In the genomic region with DNA sequence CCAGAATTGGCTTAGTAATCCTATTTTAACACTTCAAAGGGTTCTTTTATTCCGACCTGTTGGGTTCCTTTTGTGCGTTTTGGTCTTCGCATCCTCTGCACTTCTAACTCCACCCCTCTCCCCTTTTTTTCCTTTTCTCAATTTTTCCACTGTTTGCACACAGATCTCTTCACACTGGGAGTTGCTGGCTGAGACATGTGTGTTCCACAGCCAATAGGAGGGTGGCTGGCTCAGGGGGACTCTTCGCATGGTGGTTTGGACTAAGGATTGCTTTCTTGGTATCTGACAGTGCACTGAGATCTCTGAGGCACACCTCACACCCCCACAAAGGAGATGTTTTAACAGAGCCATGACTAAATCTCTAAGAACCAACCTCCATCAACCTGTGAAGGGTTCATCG, we compare ENCODE assay signal across 21 mouse cellular contexts. TPM values are rescaled to one million over a fixed set of nuclear protein-coding genes. Genes with fewer than 3 reads are reported as not detected.
DNase-seq lines count a peak whose midpoint lies in the region; ATAC-seq and TF ChIP-seq lines count a peak whose summit lies in the region.
"Had no signal": no experiment of that assay in that cellular context is flagged by ENCODE, and none has a peak within 500 bp of the region (broad histone marks: within the 10 kb centered on the region; RNA-seq: fewer than 3 reads in every experiment).

No protein-coding gene starts in this region.

- H3K9me3 ChIP-seq in hindbrain, embryonic 14.5 days (ENCODE audit: control insufficient read depth, low read length), result no peaks in the 10 kb centered on the region
- H3K9me3 ChIP-seq in hindbrain, embryonic 10.5 days, result no peaks in the 10 kb centered on the region
- H3K9me3 ChIP-seq in forebrain, embryonic 12.5 days, result no peaks in the 10 kb centered on the region
- no peaks in the 10 kb centered on the region for H3K9me3 ChIP-seq in hindbrain, postnatal 0 days (ENCODE audit: low read length)
- no peaks in the 10 kb centered on the region for H3K9me3 ChIP-seq in midbrain, postnatal 0 days (ENCODE audit: low read length)
- H3K9me3 ChIP-seq: intestine, embryonic 15.5 days; kidney, embryonic 15.5 days; limb, embryonic 10.5 days; liver, embryonic 12.5 days had no signal

- no peak for DNase-seq in hindbrain, embryonic 14.5 days (ENCODE audit: low spot score)
- no peak for DNase-seq in hindbrain, embryonic 10.5 days (ENCODE audit: low spot score)
- peak; percentile 45 for DNase-seq in hindbrain, postnatal 0 days (ENCODE audit: low spot score)
- DNase-seq in midbrain, postnatal 0 days (ENCODE audit: low spot score), result no peak
- no peak for DNase-seq in adrenal gland, postnatal 25 days
- no peak for DNase-seq in left cerebral cortex, adult 18-20 months (ENCODE audit: low spot score in 2 of 2)
- DNase-seq: adrenal gland, postnatal 36 days; B cell, adult 2 months; cerebellum, adult 9-10 months; gastrocnemius, postnatal 36 days; heart, postnatal 14 days; right cerebral cortex, postnatal 4 days; thymus, postnatal 4 days had no signal

- no peak overlapping the region for H3K4me2 ChIP-seq in hindbrain, embryonic 14.5 days (replicated peaks)
- H3K4me2 ChIP-seq in forebrain, embryonic 12.5 days, result no peak overlapping the region
- no peak overlapping the region for H3K4me2 ChIP-seq in hindbrain, postnatal 0 days (ENCODE audit: low read depth, low read length)
- no peak overlapping the region for H3K4me2 ChIP-seq in midbrain, postnatal 0 days (ENCODE audit: low read depth, low read length, poor library complexity, severe bottlenecking)
- H3K4me2 ChIP-seq: heart, embryonic 11.5 days; intestine, embryonic 15.5 days; kidney, embryonic 15.5 days; liver, embryonic 12.5 days had no signal

- peak; percentile 62; the same call in 1 of the 2 replicates for ATAC-seq in hindbrain, embryonic 14.5 days (ENCODE audit: low FRiP score)
- ATAC-seq in forebrain, embryonic 12.5 days (ENCODE audit: low FRiP score), result peak; percentile 52
- peak; percentile 72; the same call in 1 of the 2 replicates for ATAC-seq in hindbrain, postnatal 0 days
- ATAC-seq in midbrain, postnatal 0 days (ENCODE audit: low FRiP score), result peak; percentile 80
- ATAC-seq: activated CD4-positive, CD25-positive, alpha-beta regulatory T cell, adult 4 months; Patski had no signal

- no peak for TF ChIP-seq CTCF in hindbrain, postnatal 0 days (IDR thresholded peaks at IDR 0.05; ENCODE audit: low read depth)
- TF ChIP-seq CTCF in midbrain, postnatal 0 days (IDR thresholded peaks at IDR 0.05), result no peak

- no peak overlapping the region for H3K9ac ChIP-seq in hindbrain, embryonic 14.5 days
- no peak overlapping the region for H3K9ac ChIP-seq in forebrain, embryonic 12.5 days
- H3K9ac ChIP-seq in hindbrain, postnatal 0 days (replicated peaks; ENCODE audit: low read length), result no peak overlapping the region
- no peak overlapping the region for H3K9ac ChIP-seq in midbrain, postnatal 0 days (replicated peaks; ENCODE audit: low read length, poor library complexity, severe bottlenecking)
- H3K9ac ChIP-seq: intestine, embryonic 15.5 days; kidney, embryonic 15.5 days; liver, embryonic 12.5 days had no signal

- H3K27me3 ChIP-seq in hindbrain, embryonic 14.5 days (ENCODE audit: control insufficient read depth, insufficient read depth, low read length), result no peaks in the 10 kb centered on the region
- H3K27me3 ChIP-seq in hindbrain, embryonic 10.5 days (ENCODE audit: insufficient read depth, poor library complexity, severe bottlenecking), result peaks cover 6% of the 10 kb centered on the region; the same call in 1 of the 2 replicates
- peaks cover 26% of the 10 kb centered on the region; the same call in 1 of the 2 replicates for H3K27me3 ChIP-seq in forebrain, embryonic 12.5 days
- H3K27me3 ChIP-seq in hindbrain, postnatal 0 days (ENCODE audit: insufficient read depth, low read length), result no peaks in the 10 kb centered on the region
- no peaks in the 10 kb centered on the region for H3K27me3 ChIP-seq in midbrain, postnatal 0 days (ENCODE audit: insufficient read depth, low read length)
- H3K27me3 ChIP-seq: intestine, embryonic 15.5 days; kidney, embryonic 15.5 days; liver, embryonic 12.5 days had no signal

- no peaks in the 10 kb centered on the region for H3K36me3 ChIP-seq in hindbrain, embryonic 14.5 days (replicated peaks; ENCODE audit: control insufficient read depth, insufficient read depth)
- no peaks in the 10 kb centered on the region for H3K36me3 ChIP-seq in hindbrain, embryonic 10.5 days
- no peaks in the 10 kb centered on the region for H3K36me3 ChIP-seq in forebrain, embryonic 12.5 days (replicated peaks)
- no peaks in the 10 kb centered on the region for H3K36me3 ChIP-seq in hindbrain, postnatal 0 days (ENCODE audit: insufficient read depth, low read length)
- no peaks in the 10 kb centered on the region for H3K36me3 ChIP-seq in midbrain, postnatal 0 days (ENCODE audit: insufficient read depth, low read length)
- H3K36me3 ChIP-seq: intestine, embryonic 15.5 days; kidney, embryonic 15.5 days; limb, embryonic 10.5 days; liver, embryonic 12.5 days had no signal

- H3K27ac ChIP-seq in hindbrain, embryonic 14.5 days, result peak overlapping the region; percentile 2; the same call in 1 of the 2 replicates
- H3K27ac ChIP-seq in hindbrain, embryonic 10.5 days, result no peak overlapping the region
- H3K27ac ChIP-seq in forebrain, embryonic 12.5 days, result peak overlapping the region; percentile 68; the same call in 1 of the 2 replicates
- H3K27ac ChIP-seq in hindbrain, postnatal 0 days, result no peak overlapping the region
- peak overlapping the region; percentile 69 for H3K27ac ChIP-seq in midbrain, postnatal 0 days (ENCODE audit: low read depth, low read length)
- H3K27ac ChIP-seq: intestine, embryonic 15.5 days; kidney, embryonic 15.5 days; limb, embryonic 10.5 days had no signal

- H3K4me1 ChIP-seq in hindbrain, embryonic 14.5 days (replicated peaks; ENCODE audit: control insufficient read depth, insufficient read depth, low read length), result peaks cover 25% of the 10 kb centered on the region
- H3K4me1 ChIP-seq in hindbrain, embryonic 10.5 days (replicated peaks), result peaks cover 29% of the 10 kb centered on the region
- H3K4me1 ChIP-seq in forebrain, embryonic 12.5 days, result peaks cover 42% of the 10 kb centered on the region
- H3K4me1 ChIP-seq in hindbrain, postnatal 0 days (ENCODE audit: insufficient read depth, low read length), result peaks cover 8% of the 10 kb centered on the region
- peaks cover 23% of the 10 kb centered on the region; the same call in 1 of the 2 replicates for H3K4me1 ChIP-seq in midbrain, postnatal 0 days (ENCODE audit: insufficient read depth, low read length)

- 37% methylated on average over 5 of the region's 5 CpGs for WGBS in hindbrain, embryonic 14.5 days
- 57% methylated on average over 5 of the region's 5 CpGs for WGBS in hindbrain, embryonic 10.5 days
- WGBS in forebrain, embryonic 12.5 days, result 25% methylated on average over 5 of the region's 5 CpGs
- 38% methylated on average over 5 of the region's 5 CpGs for WGBS in hindbrain, postnatal 0 days
- 16% methylated on average over 5 of the region's 5 CpGs for WGBS in midbrain, postnatal 0 days

- no peak overlapping the region for H3K4me3 ChIP-seq in hindbrain, embryonic 14.5 days (replicated peaks; ENCODE audit: low read length)
- H3K4me3 ChIP-seq in hindbrain, embryonic 10.5 days, result no peak overlapping the region
- no peak overlapping the region for H3K4me3 ChIP-seq in forebrain, embryonic 12.5 days (replicated peaks)
- no peak overlapping the region for H3K4me3 ChIP-seq in hindbrain, postnatal 0 days (ENCODE audit: low read length)
- H3K4me3 ChIP-seq in midbrain, postnatal 0 days (ENCODE audit: low read depth, low read length), result no peak overlapping the region
- H3K4me3 ChIP-seq: intestine, embryonic 15.5 days; kidney, embryonic 15.5 days; limb, embryonic 10.5 days; liver, embryonic 12.5 days had no signal

RNA-seq across cellular contexts. Expression of gene Tmem150c, which starts 40.7 kb away (rescaled TPM):
- 24.2 and 26.8 TPM in 2 replicates for polyA plus RNA-seq in hindbrain, embryonic 14.5 days (2014; fragmentation: Nextera tagmentation; extraction: Ambion mirVana)
- polyA plus RNA-seq in hindbrain, embryonic 10.5 days (2016; fragmentation: Nextera tagmentation; extraction: Ambion mirVana), result 3.2 and 3.8 TPM in 2 replicates
- polyA plus RNA-seq in forebrain, embryonic 12.5 days (2016; fragmentation: Nextera tagmentation; extraction: Ambion mirVana), result 5.8 and 6.3 TPM in 2 replicates
- 48.6 and 59.5 TPM in 2 replicates for total RNA-seq in hindbrain, postnatal 0 days (2014; rRNA removed)
- 32.7 and 33.5 TPM in 2 replicates for polyA plus RNA-seq in hindbrain, postnatal 0 days (2015; fragmentation: Nextera tagmentation; extraction: Ambion mirVana)
- 63.7 and 83.0 TPM in 2 replicates for total RNA-seq in midbrain, postnatal 0 days (2014; rRNA removed)
- polyA plus RNA-seq in midbrain, postnatal 0 days (2015; fragmentation: Nextera tagmentation; extraction: Ambion mirVana), result 42.9 and 49.1 TPM in 2 replicates
- total RNA-seq in adrenal gland, postnatal 25 days (2021), result 13.0 and 23.0 TPM in 2 replicates
- total RNA-seq in left cerebral cortex, adult 18-20 months (2021), result 10 to 100 TPM; 48.9 to 50.1 TPM
- polyA plus RNA-seq: activated CD4-positive, CD25-positive, alpha-beta regulatory T cell, adult 4 months; Patski had no signal

Comparison
In these comparisons a context has a peak if more than half of its experiments do, and no peak if none do; other contexts are left out.
1. H3K27ac ChIP-seq: peak in hindbrain, embryonic 14.5 days (single experiment), forebrain, embryonic 12.5 days (single experiment) and midbrain, postnatal 0 days (single experiment); none in hindbrain, embryonic 10.5 days (single experiment) and hindbrain, postnatal 0 days (single experiment).
2. Peak in every context shown above with its lines, with median percentiles within 50 percentile points of each other: ATAC-seq.